Mouse (Mus musculus): ENCODE data around the gene Prkcb.

GRCm38 (mm10) chr7:122402041-122402440, 113.5 kb downstream of the Prkcb start:
- TF ChIP-seq CTCF (IDR thresholded peaks at IDR 0.05; ENCODE audit: insufficient read depth, low read length): no peak
- no peak for TF ChIP-seq POLR2A (IDR thresholded peaks at IDR 0.05; ENCODE audit: borderline replicate concordance, extremely low read depth, low read depth, low read length)

Measured in lung, adult 2 months (tissue).